Mouse (Mus musculus): ENCODE measurements around the gene Srcap.
A peak's percentile ranks its signal among the peaks of the same experiment; 100 is the strongest.

Gene Srcap

DNA sequence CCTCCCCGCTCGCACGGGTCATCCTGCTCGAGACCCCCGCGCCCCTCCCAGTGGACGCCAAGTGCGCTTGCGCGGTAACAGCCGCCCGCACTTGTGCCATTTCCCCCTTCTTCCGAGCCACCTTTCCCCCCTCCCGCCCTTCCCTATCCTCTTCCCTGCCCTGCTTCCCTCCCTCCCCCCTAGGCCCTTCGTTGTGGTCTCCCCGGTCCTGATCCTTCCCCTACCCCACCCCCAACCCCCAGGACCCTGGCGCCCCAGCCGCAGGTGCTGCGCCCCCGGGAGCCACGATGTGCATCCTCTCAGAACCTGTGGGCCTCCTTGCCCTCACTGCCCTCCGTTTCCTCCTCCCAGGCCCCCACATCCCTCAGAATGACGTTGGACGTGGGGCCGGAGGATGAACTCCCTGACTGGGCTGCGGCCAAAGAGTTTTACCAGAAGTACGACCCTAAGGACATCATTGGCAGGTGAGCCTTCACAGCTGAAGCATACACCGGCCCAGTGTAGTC is 61.8 kb downstream of the Srcap start:
- no peak for DNase-seq (ENCODE audit: extremely low read depth, low read depth)

DNA sequence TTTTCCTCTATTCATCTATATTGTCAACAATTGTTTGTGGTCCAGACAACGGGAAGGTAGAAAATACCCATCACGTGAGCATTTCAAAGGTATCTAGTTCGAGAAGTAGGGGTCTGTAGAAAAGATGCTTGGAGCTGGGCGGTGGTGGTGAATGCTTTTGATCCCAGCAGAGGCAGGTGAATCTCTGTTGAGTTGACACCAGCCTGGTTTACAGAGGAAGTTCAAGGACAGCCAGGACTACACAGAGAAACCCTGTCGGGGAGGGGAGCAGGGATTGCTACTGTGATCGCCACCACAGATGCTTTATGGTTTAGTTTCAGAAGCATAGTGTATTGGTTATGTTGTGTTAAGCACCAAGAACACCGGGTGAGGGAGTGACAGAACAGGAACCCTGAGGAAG is 62.3 kb downstream of the Srcap start:
- DNase-seq (ENCODE audit: extremely low read depth, low read depth): no peak

DNA sequence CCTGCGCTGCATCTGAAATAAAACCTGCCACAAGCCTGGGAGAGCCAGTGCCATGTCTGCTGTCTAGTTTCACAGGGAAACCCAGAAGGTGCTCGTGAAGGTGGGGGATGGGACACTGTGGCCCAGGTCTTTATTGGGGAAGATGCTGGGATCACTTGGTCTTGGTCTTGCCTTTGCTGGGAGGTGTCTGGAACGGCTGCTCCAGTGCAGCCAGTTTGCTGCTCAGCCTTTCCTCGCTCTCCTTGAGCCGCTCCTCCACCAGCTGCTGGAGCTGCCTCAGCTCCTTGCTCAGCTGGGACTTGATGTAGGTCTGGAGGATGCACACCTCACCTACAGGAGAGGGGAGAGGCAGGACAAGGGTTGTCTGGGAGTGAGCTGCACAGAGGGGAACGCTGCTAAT is 71.5 kb downstream of the Srcap start:
- no peak for DNase-seq (ENCODE audit: extremely low read depth, low read depth)

DNA sequence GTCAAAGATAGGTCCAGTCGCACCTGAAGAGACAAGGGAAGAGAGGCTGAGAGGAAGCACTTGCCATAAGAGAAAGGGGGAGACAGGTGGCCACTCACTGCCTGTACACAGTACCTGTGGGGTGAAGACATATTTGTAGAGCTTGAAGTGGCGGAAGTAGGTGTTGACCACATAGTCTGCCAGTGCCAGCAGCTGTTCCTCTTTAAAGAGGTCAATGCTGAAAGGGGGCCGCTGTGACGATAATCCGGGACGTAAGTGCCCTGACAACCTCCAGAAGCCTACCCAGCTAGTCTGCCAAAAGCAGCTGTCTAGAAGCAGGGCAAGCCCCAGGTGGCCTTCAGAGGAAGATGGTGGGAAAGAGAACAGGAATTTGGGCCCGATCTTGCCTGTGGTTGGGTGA is 73.2 kb downstream of the Srcap start:
- no peak for DNase-seq (ENCODE audit: extremely low read depth, low read depth)

DNA sequence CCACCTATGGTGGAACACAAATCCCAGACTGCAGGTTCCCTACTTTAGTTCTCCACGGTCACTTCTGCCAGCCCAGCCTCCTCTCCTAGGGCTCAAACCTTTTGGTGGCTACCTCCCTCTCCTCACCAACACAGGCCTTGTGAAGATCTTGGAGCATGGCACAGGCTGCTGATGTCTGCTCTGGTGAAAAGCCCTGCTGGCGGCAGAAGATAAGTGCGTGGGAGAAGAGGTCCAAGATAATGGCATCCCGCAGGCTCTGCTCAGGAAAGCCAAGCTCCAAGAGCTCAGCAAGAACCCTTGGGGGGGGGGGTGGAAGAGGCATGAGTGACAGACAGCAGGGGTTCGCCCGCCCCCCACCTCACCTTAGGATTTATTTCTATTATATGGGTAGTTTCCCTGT is 74.4 kb downstream of the Srcap start:
- DNase-seq (ENCODE audit: extremely low read depth, low read depth): peak; percentile 50

DNA sequence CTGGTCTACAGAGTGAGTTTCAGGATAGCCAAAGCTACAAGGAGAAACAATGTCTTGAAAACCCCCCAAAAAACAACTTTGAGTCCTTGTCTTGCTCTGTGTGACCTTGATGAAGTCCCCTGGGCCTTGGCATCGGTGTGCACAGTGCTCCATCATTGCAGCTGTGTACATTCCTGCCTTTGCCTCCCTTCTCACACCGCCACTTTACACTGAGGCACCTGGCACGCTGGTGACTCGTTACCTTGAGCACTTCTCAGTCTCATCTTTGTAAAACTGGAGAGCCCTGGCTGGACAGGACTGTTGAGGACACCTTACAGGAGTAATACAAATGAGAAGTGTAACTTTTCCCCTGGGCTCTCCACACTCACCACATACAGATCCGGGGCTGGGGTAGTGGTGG is 75.4 kb downstream of the Srcap start:
- no peak for DNase-seq (ENCODE audit: extremely low read depth, low read depth)

DNA sequence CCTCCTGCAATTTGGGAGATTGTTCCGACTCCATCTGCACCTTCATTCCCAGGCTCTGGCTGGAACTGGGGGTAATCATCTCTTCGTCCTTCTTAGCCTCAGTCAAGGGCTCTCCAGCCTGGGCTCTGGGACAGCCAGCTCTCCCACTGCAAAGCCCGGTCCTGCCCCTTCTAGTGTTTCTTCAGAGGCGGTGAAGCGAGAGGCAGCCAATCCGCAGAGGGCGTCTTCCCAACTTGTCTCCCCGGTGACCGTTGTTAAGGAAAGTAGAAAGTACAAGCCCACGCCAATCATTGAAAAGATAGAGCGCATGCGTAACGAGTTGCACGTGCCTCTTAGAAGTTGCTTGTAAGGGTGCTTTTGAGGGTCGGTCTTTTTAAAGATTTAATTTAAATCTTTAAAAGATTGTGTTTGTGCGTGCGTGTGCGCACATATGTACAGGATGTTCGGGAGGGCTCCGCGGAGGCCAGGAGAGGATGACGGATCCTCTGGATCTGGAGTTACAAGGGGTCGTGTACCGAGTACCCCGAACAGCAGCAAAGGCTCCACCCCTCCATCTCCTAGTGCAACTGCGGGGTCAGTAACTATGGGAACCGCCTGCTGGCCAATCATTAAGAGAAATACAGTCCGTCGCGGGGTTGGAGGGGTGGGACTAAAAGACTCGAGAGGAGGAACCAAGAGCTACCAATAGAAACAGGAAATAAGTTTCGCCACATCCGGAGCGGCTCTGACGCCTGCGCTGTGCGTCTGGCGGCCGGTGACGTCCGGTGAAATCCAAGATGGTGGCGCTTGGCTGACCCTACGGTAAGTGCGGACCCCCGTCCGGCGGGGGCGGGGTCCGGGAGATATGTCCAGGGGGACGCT is 76.5 kb downstream of the Srcap start, which contains the start of the genes Ccdc189 and Rnf40:
Gene Ccdc189 (minus strand): TSS at position 585 of the 861 bp plus-strand sequence.
Gene Rnf40 (plus strand): TSS at position 757 of the 861 bp plus-strand sequence.
- peak; percentile 99 for DNase-seq (ENCODE audit: extremely low read depth, low read depth)

DNA sequence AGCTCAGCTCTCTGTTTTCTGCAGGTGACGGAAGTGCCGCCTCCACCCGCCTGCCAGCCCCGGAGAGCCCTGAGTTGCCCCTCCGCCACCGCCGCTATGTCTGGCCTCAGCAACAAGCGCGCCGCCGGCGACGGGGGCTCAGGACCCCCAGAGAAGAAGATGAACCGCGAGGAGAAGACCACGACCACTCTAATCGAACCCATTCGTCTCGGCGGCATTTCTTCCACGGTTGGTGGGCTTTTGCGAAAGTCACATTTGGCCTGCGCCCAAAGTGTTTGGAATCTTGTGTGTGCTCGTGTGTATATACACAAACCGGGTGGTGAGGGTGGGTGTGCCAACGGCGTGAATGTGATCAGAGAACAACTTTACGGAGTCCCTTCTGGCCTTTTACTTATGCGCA is 77.1 kb downstream of the Srcap start:
- DNase-seq (ENCODE audit: extremely low read depth, low read depth): no peak

DNA sequence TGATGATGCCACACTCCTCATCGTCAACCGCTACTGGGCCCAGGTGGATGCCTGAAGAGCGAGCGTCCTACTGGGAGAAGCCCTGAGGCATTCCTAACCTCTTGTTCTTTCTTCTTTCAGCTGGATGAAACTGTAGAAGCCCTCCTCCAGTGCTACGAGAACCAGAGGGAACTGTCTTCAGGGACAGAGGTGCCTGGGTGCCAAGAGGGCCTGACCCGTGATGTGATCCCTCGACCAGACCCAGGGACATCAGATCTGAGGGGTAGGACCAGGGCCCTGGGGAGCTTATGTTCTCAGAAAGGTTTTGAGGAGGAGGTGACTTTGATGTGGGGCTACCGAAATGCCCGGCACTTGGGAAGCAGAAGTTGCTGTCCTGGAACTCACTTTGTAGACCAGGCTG is 77.9 kb downstream of the Srcap start:
- DNase-seq (ENCODE audit: extremely low read depth, low read depth): no peak

DNA sequence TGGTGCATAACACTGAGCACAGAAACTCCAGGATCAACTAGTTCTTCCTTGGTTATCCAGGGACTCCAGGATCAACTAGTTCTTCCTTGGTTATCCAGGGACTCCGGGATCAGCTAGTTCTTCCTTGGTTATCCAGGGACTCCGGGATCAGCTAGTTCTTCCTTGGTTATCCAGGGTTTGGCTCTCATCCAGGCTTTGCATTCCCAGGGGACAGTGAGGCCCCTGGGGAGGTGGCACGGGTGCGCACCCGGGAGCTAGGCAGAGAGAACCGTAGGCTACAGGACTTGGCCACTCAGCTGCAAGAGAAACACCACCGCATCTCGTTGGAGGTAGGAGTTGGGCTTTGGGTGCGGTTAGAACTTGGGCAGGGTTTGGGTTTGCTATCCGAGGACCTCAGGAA is 79.3 kb downstream of the Srcap start:
- no peak for DNase-seq (ENCODE audit: extremely low read depth, low read depth)

DNA sequence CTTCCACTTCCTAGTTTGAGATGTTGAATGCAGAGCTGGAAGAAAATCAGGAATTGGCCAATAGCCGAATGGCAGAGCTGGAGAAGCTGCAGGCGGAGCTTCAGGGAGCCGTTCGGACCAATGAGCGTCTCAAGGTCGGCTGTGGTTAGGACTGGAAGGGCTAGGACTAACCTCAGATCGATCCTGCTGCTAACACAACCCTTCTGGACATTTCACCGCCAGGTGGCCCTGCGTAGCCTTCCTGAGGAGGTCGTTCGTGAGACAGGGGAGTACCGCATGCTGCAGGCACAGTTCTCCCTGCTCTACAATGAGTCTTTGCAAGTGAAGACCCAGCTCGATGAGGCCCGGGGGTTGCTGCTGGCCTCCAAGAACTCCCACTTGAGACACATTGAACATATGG is 80.8 kb downstream of the Srcap start:
- no peak for DNase-seq (ENCODE audit: extremely low read depth, low read depth)

DNA sequence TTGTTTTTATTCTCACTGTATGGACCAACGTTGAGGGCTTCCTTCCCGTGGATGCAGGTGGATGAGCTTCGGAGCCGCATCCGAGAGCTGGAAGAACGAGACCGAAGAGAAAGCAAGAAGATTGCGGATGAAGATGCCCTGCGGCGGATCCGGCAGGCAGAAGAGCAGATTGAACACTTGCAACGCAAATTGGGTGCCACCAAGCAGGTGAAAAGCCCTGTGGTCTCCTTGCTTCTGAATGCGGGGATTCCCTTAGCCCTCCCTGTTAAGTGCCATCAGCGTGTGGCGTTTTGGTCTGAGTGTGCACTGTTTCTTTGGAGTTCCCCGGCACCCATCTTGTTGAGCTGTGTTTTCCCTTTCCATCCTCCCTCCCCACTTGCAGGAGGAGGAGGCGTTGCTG is 85.0 kb downstream of the Srcap start:
- DNase-seq (ENCODE audit: extremely low read depth, low read depth): no peak

DNA sequence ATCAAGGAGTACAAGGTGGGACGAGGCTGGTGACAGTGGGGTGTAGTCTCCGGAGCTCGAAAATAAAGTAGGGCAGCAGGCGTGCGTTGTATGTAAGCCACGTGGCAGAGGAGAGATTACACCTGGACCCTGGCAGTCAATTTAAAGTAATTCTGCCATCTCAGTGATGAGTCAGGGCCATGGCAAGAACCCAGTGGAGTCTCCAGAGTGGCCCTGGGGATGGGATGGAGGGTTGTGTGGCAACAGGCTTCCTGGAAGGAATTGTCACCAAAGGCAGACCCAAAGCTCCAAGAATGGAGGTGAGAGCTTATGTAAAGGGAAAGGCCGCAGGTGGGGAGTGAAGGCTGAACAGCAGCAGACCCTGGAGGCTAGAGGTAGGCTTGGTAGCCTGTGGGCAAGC is 88.8 kb downstream of the Srcap start:
- no peak for DNase-seq (ENCODE audit: extremely low read depth, low read depth)

DNA sequence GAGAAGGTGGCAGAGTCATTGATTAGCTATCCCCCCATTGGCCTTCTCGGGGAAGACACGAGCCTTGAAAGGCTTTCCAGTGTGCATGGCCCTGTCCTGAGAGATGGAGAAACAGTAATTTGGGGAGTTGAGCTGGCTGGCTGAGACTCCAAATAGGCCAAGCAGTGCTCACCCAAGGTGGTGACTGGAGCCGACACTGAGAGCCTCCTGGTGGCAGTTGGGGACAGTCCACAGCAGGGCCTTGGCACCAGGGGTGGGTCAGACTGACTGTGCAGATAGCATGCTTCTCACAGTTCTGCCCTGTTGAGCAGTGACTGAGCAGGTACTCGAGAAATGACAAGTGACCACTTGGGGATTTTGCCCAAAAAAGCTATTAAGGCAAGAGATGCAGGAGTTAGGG is 90.0 kb downstream of the Srcap start:
- DNase-seq (ENCODE audit: extremely low read depth, low read depth): no peak

DNA sequence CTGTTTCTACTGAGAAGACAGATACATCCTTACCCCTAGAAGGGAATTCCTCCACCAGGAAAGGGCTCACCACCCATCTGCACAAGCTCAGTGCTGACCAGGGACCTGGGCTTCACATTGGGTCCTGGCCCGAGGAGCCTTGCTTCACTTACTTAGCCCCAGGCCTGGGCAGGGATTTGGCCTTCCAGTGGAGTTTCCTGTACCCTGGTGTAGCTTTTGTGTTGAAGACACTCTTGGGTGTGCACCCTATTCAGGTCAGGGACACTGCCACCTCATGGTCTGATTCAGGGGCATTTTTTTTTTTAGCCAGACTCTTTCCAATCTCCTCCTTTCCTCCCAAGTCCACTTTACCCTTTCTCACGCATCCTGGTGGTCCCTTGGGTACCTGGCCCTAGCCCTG is 91.1 kb downstream of the Srcap start:
- no peak for DNase-seq (ENCODE audit: extremely low read depth, low read depth)

DNA sequence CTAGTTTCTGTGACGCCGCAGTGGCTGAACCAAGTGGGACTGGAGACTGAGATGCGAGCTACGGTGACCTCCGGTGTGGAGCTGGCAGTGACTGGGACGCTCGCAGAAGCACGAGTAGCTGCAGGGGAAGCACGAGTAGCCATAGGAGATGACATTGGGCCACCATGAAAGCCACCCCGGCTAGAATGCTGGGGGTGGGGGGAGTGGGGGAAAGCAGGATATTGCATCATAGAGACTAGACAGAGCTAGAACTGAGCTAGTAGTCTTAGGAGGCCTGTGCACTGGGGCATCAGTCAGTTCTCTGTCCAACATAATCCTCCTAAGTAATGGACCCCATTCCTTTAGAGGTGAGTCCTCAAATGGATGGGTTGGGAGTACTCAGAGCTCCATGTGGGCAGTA is 92.5 kb downstream of the Srcap start:
- no peak for DNase-seq (ENCODE audit: extremely low read depth, low read depth)

DNA sequence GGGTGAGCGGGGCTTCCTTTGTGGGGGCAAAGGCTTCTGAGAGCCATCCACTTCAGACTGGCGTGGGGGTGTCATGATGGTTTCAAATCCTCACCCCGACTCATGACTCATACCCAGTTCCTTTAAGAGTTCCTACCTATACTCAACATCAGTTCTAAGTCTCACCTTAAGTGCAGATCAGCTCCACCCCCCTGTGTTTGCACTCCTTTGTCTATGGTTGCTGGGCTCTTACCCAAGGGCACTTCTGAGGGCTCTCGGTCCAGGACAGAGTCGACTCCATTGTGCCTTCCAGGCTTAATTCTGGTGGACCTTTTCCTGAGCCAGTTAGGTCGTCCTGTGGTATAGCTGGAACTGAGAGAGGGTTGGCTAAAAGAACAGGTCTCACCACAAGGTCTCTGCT is 95.4 kb downstream of the Srcap start:
- DNase-seq (ENCODE audit: extremely low read depth, low read depth): no peak

All from MEL-GATA-1-ER (cell line).